Mouse (Mus musculus) lung, postnatal 14 days (tissue): ENCODE data around the gene Atp6v0a2.

ENCODE experiments used
- DNase-seq: peaks from one replicate; pipeline ENCODE4 v3.0.0; 2021

Gene Atp6v0a2

DNA sequence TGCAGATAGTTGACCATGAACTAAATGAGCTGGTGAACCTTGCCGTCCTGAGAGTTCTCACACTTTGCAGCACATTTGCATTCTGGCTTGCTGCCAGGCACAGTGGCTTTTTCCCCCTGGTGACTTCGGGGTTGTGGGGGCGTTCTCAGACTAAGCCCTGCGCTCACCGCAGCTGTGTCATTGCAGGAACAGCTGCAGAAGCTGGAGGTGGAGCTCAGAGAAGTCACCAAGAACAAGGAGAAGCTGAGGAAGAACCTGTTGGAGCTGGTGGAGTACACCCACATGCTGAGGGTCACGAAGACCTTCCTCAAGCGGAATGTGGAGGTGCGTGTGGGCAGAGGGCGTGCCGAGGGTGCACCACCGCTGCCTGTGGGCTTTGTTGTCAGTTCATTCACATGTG lies 8.9 kb downstream of the Atp6v0a2 start:
- no peak for DNase-seq

DNA sequence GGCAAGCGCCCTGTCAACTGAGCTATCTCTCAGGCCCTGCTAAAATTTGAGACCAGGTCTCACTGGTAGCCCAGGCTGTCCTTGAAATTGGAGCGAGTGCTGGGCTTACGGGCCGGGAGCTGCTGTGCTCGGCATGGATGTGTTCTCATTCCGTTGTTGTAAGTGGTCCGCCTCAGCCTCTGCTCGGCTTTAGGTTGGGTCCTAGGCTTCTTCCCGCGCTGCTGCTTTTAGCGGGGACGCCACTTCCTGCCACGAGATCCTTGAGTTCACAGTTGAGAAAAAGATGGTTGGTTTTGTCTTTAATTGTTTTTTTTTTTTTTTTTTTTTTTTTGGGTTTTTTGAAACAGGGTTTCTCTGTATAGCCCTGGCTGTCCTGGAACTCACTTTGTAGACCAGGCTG lies 9.5 kb downstream of the Atp6v0a2 start:
- no peak for DNase-seq

DNA sequence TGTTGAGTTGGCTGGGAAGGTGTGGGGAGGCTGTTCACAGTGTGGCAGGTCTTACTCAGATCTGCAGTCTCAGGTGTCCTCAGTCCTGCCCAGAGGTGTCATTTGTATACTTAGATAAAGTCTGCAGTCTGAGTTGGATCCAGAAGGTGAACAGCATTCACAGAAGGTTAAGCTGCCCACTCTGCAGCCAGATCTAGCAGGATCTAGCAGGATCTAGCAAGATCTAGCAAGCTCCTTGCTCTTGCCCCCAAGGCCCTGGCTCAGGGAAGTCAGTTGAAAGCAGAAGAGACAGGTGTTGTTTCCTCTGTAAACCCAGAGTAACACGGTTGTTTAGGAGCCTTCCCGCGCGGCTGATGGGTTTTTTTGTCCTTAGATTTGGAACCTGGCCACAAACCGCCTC lies 85.4 kb downstream of the Atp6v0a2 start:
- DNase-seq: no peak

DNA sequence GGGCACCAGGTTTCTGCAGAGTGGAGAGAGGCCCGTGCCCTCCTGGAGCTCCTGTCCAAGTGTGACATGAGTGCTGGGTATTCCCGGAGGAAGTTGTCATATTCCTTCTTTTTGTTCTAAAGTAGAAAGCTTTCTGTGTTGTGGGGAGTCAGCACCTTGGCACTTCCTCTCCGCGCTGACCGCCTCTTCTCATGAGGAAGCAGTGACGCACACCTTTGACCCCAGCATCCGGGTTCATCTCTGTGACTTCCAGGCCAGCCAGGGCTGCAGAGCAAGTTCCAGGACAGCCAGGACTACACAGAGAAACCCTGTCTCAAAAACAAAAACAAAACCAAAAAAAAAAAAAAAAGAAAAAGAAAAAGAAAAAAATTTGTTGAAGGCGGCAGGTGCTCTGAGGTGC lies 86.8 kb downstream of the Atp6v0a2 start:
- DNase-seq: peak; percentile 5

- no peak for DNase-seq
Measured at GRCm38 (mm10) chr5:124717969-124718368, 89.6 kb downstream of the Atp6v0a2 start.

- DNase-seq: no peak
Measured at GRCm38 (mm10) chr5:124718396-124718795, 90.0 kb downstream of the Atp6v0a2 start.

DNA sequence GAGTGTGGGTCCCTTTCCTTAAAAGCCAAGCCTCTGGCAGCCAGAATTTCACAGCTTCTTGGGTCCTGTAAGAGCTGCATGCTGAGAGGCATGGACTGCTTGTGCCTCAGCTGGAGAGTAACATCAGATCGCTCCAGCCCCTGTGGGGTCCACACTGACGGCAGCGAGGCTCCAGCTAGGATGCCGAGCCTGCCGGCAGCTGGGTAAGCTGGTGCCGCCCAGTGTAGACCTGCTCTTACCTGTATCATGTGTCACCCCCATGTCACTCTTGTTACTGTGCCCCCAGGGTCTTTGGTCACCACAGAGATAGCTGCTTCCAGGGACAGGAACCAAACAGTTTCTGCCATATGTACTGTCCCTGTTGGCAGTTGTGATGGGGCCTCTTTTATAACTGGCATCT lies 94.7 kb downstream of the Atp6v0a2 start:
- no peak for DNase-seq

DNA sequence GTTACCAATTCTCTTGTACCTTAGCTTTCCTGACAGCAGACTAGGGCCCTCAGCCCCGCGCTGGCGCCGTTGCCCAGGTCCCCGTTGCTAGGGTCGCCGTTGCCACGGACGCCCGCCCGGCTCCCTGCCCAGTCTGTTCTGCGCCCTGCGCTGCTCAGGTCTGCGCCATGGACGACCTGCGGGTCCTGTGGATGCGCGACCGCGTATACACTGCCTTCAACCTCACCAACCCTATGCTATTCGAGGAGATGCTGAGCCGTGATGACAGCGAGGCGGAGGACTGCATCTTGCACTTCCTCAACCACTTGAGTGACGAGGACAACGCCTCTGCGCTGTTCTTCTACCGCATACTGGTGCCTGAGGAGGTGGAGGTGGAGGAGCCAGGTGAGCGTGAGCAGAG lies 96.6 kb downstream of the Atp6v0a2 start, which contains the start of gene Dnah10:
Dnah10 (plus strand) TSS at position 89 of the 400 bp plus-strand sequence.
- DNase-seq: no peak

DNA sequence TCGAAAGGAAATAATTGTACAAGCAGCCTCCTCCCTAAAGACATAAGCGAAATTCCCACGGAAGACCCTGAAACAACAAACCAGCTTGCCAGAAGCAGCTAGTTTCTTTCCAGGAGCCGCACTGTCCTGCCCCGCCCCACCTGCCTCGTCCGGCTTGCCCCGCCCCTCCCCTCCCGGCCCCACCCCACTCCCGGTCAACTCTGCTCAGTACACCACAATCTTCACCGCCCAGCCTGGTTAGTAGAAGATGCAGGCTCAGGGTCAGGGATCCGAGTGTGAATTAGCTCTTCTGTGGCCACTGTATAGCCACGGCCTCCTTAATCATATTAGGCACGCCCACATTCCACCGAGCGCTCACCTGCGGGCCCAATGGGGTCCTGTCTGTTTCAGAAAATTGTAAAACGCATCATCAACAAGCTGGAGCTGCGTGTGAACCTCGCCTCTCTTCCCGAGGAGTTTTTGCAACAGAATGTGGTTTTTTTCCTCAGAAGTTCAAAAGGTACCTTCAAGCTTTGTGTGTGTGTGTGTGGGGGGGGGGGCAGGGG lies 101.4 kb downstream of the Atp6v0a2 start:
- DNase-seq: no peak

DNA sequence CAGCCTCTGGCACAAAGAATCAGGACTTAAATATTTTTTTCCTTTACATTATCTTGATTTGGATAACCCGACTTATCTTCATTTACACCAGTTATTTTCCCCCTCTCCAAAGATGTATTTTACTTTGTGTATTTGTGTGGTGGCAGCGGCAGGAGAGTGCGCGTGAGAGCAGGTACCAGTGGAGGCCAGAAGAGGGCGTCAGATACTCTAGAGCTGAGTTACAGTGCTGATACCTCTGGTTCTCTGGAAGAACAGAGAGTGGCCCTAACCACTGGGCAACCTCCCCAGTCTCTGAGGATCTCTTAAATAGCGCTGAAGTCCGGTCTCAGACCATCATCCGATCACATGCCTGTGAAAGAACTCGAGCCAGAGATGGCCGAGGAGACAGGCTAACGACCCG lies 105.6 kb downstream of the Atp6v0a2 start:
- DNase-seq: no peak

- DNase-seq: no peak
Measured at GRCm38 (mm10) chr5:124741898-124742599, 113.7 kb downstream of the Atp6v0a2 start.

DNA sequence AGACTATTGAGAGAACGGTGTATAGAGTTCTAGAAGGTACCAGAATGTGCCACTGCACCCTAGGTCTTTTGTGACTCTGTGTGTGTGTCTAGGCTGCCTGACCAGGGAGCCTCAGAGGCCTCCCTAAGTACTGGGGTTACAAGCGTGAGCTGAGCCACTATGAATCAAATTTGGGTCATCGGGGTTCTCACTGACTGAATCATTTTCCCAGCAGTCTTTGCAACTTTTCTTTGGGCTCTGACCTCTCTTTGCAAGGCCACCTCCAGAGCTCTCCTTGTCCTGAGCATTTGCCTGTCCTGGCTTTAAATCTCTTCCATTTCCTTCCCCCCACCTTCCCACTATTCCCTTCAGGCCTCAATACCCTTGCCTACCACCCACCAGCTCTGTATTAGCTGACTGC lies 115.5 kb downstream of the Atp6v0a2 start:
- no peak for DNase-seq

DNA sequence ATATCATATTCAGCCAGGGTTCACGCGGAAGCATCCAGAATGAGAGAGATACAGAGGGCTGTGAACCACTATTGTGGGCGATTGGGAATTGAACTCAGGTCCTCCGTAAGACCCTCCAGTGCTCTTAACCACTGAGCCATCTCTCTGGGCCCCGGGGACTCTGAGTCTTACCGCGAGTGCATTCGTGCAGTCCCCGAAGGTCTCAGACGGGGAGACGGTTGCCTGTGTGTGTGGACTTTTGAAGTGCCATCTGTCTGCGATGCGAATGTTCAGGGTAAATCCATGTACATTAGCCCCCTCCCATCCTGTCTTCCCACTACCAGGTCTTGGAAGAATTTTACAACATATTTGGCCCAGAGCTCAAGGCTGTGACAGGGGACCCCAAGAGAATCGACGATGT lies 117.8 kb downstream of the Atp6v0a2 start:
- no peak for DNase-seq

DNA sequence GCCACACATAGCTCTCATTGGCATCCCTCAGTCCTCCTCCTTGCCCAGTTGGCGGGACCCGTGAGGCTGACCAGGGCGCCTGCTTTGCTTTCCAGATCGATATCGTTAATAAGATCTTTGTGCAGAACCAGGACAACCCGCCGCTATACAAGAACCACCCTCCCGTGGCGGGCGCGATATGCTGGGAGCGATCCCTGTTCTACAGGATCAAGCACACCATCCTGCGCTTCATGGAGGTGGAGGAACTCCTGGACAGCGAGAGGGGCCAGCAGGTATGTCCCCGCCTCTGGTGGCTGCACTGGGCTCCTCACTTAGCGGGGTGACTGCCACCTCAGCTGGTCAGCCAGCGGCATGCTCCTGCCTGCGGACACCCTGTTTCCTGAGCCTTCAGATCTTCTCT lies 119.9 kb downstream of the Atp6v0a2 start:
- no peak for DNase-seq

DNA sequence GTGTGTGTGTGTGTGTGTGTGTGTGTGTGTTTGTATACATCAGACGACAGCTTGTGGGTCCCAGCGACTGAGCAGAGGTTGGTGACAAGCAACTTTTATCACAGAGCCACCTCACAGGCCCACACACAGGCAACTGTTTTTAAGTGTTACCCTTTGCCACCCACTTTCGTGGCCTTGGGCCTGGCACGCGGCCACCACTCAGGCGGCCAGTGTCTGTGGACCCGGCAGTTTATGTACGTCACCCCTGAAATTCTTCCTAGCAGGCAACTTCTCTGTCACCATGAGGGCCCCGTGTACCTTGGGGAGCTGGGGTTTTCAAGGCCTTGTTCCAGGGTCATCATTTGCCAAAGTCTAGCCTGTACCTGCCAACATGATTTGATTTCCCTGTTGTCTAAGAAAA lies 123.3 kb downstream of the Atp6v0a2 start:
- DNase-seq: no peak

- no peak for DNase-seq
Measured at GRCm38 (mm10) chr5:124761011-124761410, 132.6 kb downstream of the Atp6v0a2 start.

DNA sequence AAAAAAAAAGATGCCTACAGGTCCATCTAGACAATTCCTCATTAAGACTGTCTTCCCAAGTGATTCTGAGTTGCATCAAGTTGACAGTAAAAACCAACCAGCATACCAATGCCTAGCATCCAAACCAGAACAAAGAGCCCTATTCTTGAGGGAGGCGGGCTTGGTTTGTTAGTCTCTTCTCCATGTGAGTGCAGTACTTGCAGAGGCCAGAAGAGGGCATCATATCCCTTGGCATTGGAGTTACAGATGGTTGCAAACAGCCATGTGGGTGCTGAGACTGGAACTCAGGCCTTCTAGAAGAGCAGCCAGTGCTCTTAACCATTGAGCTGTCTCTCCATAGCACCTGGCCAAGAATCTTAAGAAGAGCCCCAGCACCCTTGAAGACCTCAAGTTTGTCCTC lies 133.4 kb downstream of the Atp6v0a2 start:
- no peak for DNase-seq
